Mouse (Mus musculus) forebrain, embryonic 15.5 days (tissue): ENCODE measurements at regions not wholly inside any gene's neighbourhood (a gene's known extent, or its start where the extent isn't known, plus 50 kb on each side); places are given as distances from the start of the nearest gene placed in this dataset.
A peak's percentile ranks its signal among the peaks of the same experiment; 100 is the strongest.

ENCODE experiments used
- ATAC-seq: fragments of 200-750 bp; cut with Nextera tagmentation; replicated peaks from 2 replicates; pipeline ENCODE4 v1.8.0; 2017; ENCODE audit warnings: mild to moderate bottlenecking, moderate TSS enrichment, moderate library complexity
- H3K27ac ChIP-seq: fragments of 300-500 bp; sonication (generic); replicated peaks from 2 replicates; pipeline ENCODE4 v1.5.1; 2015; ENCODE audit warnings: mild to moderate bottlenecking, inconsistent platforms
- H3K27me3 ChIP-seq: fragments of 300-500 bp; sonication (generic); 2 replicates; pipeline ENCODE4 v1.6.1; 2015; ENCODE audit warnings: inconsistent platforms
- H3K36me3 ChIP-seq: fragments of 300-500 bp; sonication (generic); 2 replicates; pipeline ENCODE4 v1.6.1; 2015; ENCODE audit warnings: mild to moderate bottlenecking, inconsistent platforms
- H3K4me1 ChIP-seq: fragments of 300-500 bp; sonication (generic); 2 replicates; pipeline ENCODE4 v1.6.1; 2015; ENCODE audit warnings: inconsistent platforms
- H3K4me2 ChIP-seq: fragments of 300-500 bp; sonication (generic); replicated peaks from 2 replicates; pipeline ENCODE4 v1.6.1; 2015; ENCODE audit warnings: mild to moderate bottlenecking, inconsistent platforms
- H3K4me3 ChIP-seq: fragments of 300-500 bp; sonication (generic); 2 replicates; pipeline ENCODE4 v1.5.1; 2015; ENCODE audit warnings: mild to moderate bottlenecking, inconsistent platforms
- H3K9ac ChIP-seq: fragments of 300-500 bp; sonication (generic); replicated peaks from 2 replicates; pipeline ENCODE4 v1.6.1; 2015; ENCODE audit warnings: mild to moderate bottlenecking, inconsistent platforms
- H3K9me3 ChIP-seq: fragments of 300-500 bp; sonication (generic); 2 replicates; pipeline ENCODE4 v1.6.1; 2016; ENCODE audit warnings: inconsistent platforms
- WGBS: fragments of 180-500 bp; shearing (Covaris S2); methylation state at CpG from one replicate; pipeline ENCODE4 v1.1.7; 2015; ENCODE audit warnings: mixed read lengths; 5-methylcytosine and 5-hydroxymethylcytosine counted together

DNA sequence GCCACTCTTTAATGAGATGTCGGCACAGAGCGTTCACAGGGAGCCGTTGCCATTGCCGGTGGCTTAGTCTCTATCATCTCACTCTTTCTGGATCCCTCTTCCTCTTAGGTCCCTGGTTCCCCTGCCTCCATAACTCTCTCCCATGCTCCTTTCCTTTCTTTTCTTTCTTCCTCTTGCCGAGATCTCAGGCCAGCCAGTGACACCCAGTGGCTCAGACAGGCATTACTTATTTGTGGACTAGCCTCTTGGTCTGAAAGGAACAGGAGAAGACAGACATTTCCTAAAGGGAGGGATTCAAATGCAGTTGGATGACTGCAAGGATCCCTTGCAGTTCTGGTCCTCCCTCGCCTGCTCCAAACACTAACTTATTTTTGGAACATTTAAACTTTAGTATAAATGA, 180.5 kb upstream of the Ado start:
- 63% methylated on average over 6 of the region's 6 CpGs for WGBS
- Histone ChIP-seq H3K4me1 (no peaks in the 10 kb centered on the region), H3K4me2 (no peak overlapping the region), H3K4me3 (no peak overlapping the region), H3K27ac (no peak overlapping the region), H3K9me3 (no peaks in the 10 kb centered on the region), H3K36me3 (no peaks in the 10 kb centered on the region), H3K27me3 (0 out of 2 replicates have a peak, but pooled peaks cover 3% of the 10 kb centered on the region), H3K9ac (no peak overlapping the region)
- 0 out of 2 replicates have a peak, but pooled peaks have one; percentile 32 for ATAC-seq

DNA sequence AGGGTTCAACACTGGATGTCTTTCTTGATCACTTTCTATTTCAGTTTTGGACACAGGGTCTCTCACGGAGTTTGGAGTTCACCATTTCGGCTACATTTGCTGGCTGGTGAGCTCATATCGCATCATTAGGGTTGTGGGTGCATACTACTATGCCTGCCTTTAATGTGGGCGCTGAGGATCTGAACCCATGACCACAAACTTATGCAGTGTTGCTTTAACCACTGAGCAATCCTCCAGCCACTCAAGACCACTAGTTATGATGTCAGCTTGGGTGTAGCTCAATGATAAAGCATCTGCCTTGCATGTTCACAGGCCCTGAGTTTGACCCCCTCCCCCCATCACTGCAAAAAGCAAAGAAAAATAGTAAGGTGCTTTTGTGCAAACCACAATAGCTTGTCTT, 178.8 kb upstream of the Ado start:
- no peaks in the 10 kb centered on the region for H3K36me3 ChIP-seq
- WGBS, result 92% methylated on average over 4 of the region's 4 CpGs
- no peak overlapping the region for H3K9ac ChIP-seq
- ATAC-seq, result no peak
- no peaks in the 10 kb centered on the region for H3K4me1 ChIP-seq
- H3K27ac ChIP-seq, result no peak overlapping the region
- H3K4me3 ChIP-seq, result no peak overlapping the region
- H3K27me3 ChIP-seq, result 0 out of 2 replicates have a peak, but pooled peaks cover 5% of the 10 kb centered on the region
- H3K9me3 ChIP-seq, result no peaks in the 10 kb centered on the region
- no peak overlapping the region for H3K4me2 ChIP-seq

- no peak overlapping the region for H3K27ac ChIP-seq
- ATAC-seq, result no peak
- H3K36me3 ChIP-seq, result no peaks in the 10 kb centered on the region
- no peaks in the 10 kb centered on the region for H3K9me3 ChIP-seq
- no peak overlapping the region for H3K4me3 ChIP-seq
- no peak overlapping the region for H3K4me2 ChIP-seq
- H3K27me3 ChIP-seq, result 0 out of 2 replicates have a peak, but pooled peaks cover 5% of the 10 kb centered on the region
- H3K4me1 ChIP-seq, result no peaks in the 10 kb centered on the region
- 92% methylated on average over 6 of the region's 6 CpGs for WGBS
- H3K9ac ChIP-seq, result no peak overlapping the region
These were observed 178.0 kb upstream of the Ado start for GRCm38 (mm10) chr10:67726796-67727195.

DNA sequence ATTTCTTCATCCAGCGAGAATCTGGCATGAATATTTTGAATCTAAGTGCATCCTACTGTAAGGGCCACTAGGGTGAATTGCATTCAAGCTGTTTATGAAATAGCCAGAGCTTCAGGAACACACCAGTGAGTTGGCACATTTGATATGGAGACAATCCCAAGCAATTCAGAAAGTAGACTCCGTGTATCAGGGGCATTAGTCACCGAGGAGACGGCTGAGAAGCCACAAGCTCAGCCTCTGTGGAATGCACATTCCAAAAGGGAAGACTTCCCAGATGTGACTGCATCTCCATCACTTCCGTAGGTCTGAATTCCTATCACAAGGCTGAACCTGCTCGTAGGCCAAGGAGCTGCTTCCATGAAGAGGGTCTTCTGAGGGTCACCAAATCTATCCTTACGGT, 177.6 kb upstream of the Ado start:
- no peak for ATAC-seq
- Histone ChIP-seq H3K4me2 (no peak overlapping the region), H3K4me1 (no peaks in the 10 kb centered on the region), H3K36me3 (no peaks in the 10 kb centered on the region), H3K27ac (no peak overlapping the region), H3K4me3 (no peak overlapping the region), H3K27me3 (0 out of 2 replicates have a peak, but pooled peaks cover 5% of the 10 kb centered on the region), H3K9ac (no peak overlapping the region), H3K9me3 (no peaks in the 10 kb centered on the region)
- 83% methylated on average over 7 of the region's 7 CpGs for WGBS

DNA sequence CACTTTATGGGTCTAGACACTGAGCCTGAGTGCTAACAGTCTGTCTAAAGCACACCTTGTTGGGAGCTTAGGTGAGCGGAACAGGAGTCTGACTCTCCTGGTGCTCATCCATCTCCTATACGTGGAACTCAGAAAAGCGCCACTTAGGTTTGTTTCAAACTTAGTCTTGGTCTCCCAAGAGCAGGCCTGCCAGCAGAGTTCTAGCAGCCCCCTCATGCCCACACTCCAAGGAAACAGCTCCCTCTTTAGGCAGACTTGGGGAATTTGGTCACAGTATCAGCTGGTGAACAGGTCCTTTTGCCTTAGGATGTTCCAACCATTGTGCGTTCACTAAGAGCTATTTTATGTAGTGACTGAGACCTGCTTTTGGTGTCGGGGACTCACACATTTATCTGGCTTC, 173.0 kb upstream of the Ado start:
- H3K4me3 ChIP-seq, result no peak overlapping the region
- H3K27me3 ChIP-seq, result 0 out of 2 replicates have a peak, but pooled peaks cover 3% of the 10 kb centered on the region
- no peaks in the 10 kb centered on the region for H3K4me1 ChIP-seq
- H3K36me3 ChIP-seq, result no peaks in the 10 kb centered on the region
- H3K4me2 ChIP-seq, result no peak overlapping the region
- WGBS, result 53% methylated on average over 5 of the region's 5 CpGs
- H3K9me3 ChIP-seq, result no peaks in the 10 kb centered on the region
- peak; percentile 35; the same call in 1 of the 2 replicates for ATAC-seq
- H3K27ac ChIP-seq, result no peak overlapping the region
- H3K9ac ChIP-seq, result no peak overlapping the region

GRCm38 (mm10) chr10:67717506-67717905, 168.8 kb upstream of the Ado start:
- Histone ChIP-seq H3K9ac (no peak overlapping the region), H3K4me2 (no peak overlapping the region), H3K4me1 (no peaks in the 10 kb centered on the region), H3K27ac (no peak overlapping the region), H3K27me3 (no peaks in the 10 kb centered on the region), H3K9me3 (no peaks in the 10 kb centered on the region), H3K4me3 (no peak overlapping the region), H3K36me3 (no peaks in the 10 kb centered on the region)
- WGBS, result 95% methylated on average over 7 of the region's 7 CpGs
- ATAC-seq, result no peak

DNA sequence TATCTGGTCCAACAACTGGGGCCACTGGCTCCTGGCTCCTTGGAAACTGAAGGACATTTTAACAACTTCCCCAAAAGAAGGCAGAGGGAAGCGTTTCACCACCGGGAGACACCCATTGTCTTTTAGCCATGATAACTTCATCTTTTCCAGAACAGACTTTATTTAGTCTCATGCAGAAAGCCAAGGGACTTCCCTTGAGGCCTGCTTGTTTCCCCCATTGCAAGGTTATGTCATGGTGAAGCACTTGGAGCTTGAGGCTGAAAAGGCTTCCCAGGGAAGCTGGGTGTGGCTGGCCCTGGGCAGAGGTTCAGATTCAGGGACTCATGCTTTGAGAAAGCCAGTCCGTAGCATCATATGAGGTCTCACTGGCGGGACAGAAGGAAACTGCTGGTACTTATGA, 166.3 kb upstream of the Ado start:
- Histone ChIP-seq H3K36me3 (no peaks in the 10 kb centered on the region), H3K27ac (no peak overlapping the region), H3K4me1 (no peaks in the 10 kb centered on the region), H3K27me3 (no peaks in the 10 kb centered on the region), H3K4me3 (no peak overlapping the region), H3K4me2 (no peak overlapping the region), H3K9ac (no peak overlapping the region), H3K9me3 (no peaks in the 10 kb centered on the region)
- ATAC-seq, result no peak
- 90% methylated on average over 4 of the region's 4 CpGs for WGBS

DNA sequence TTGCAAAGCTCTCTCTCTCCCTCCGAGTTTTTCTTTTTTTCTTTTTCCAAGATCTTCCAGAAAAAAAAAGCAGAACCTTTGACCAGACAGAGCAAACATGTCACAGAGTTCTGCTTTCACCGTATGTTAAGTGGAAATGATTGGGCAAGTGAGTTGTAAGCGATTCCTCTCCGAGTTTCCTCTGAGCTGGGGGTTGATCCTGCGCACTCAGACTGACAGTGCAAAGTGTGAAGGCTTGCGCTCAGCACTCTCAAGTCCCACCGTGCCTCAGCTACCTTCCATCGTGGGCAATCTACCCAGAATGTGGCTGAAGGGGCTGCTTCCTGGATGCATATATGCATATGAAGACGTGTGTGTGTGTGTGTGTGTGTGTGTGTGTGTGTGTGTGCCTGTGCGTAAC, 164.3 kb upstream of the Ado start:
- H3K9me3 ChIP-seq, result no peaks in the 10 kb centered on the region
- no peak overlapping the region for H3K27ac ChIP-seq
- H3K4me1 ChIP-seq, result no peaks in the 10 kb centered on the region
- H3K4me2 ChIP-seq, result no peak overlapping the region
- WGBS, result 90% methylated on average over 10 of the region's 10 CpGs
- ATAC-seq, result no peak
- H3K9ac ChIP-seq, result no peak overlapping the region
- no peaks in the 10 kb centered on the region for H3K36me3 ChIP-seq
- H3K27me3 ChIP-seq, result no peaks in the 10 kb centered on the region
- H3K4me3 ChIP-seq, result no peak overlapping the region

GRCm38 (mm10) chr10:67712665-67713064, 163.9 kb upstream of the Ado start:
- no peak for ATAC-seq

DNA sequence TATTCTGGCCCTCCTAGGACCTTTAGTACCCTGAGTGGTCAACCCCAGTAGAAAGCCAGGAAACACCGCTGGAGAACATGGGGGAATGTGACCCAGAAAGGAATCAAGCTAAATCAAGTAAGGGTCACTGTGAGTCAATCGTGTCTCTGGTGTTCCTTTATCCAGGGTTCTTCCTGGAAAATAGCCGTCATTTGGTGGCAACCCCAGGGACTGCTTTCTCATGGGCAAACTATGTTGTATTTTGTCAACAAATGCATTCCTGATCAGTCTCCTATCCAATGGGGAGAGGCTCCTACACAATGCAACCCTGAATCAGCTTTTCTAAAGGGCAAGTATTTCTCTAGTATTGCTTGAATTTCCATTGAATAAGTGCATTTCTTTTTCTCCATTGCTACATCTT, 163.2 kb upstream of the Ado start:
- Histone ChIP-seq H3K4me1 (no peaks in the 10 kb centered on the region), H3K36me3 (no peaks in the 10 kb centered on the region), H3K9ac (no peak overlapping the region), H3K27ac (no peak overlapping the region), H3K4me2 (no peak overlapping the region), H3K4me3 (no peak overlapping the region), H3K9me3 (no peaks in the 10 kb centered on the region), H3K27me3 (no peaks in the 10 kb centered on the region)
- 94% methylated on average over 3 of the region's 3 CpGs for WGBS
- no peak for ATAC-seq

More at GRCm38 (mm10) chr10:67712665-67713064, 163.9 kb upstream of the Ado start:
- Histone ChIP-seq H3K4me3 (no peak overlapping the region), H3K9me3 (no peaks in the 10 kb centered on the region), H3K9ac (no peak overlapping the region), H3K4me2 (no peak overlapping the region), H3K27me3 (no peaks in the 10 kb centered on the region), H3K27ac (no peak overlapping the region), H3K4me1 (no peaks in the 10 kb centered on the region), H3K36me3 (no peaks in the 10 kb centered on the region)
- 74% methylated on average over 6 of the region's 6 CpGs for WGBS

- no peaks in the 10 kb centered on the region for H3K27me3 ChIP-seq
These were observed 157.7 kb upstream of the Ado start for GRCm38 (mm10) chr10:67706436-67706835.

DNA sequence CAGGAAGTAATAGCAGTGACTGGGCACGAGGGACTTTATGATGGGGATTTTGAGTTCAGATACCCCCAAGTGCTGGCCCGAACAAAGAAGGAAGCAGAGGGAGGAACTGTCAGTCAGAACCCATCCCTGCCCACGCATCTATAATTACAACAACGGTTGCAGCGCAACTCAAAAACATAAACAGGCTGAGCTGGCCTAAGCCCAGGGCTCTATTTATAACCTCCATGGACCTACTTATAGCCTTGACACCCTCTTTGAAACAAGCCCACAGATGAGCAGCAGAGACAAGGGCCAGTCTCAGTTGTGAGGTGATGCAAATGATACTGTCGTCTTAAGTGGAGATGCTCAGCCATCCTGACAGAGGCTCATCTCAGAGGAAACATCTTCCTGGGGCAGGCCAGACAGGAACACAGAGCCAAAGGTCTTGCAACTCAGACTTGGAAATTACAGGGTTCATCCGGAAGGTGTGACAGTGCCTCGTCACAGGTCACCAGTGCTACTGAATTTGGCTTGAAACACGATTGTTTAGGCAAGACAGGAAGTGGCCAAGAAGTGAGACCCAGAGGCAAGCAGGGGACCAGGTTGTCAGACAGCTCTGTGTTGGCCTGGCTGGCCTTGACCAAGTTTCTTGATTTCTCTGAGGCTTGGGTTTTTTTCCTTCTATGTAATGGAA, 154.2 kb upstream of the Ado start:
- H3K36me3 ChIP-seq, result no peaks in the 10 kb centered on the region
- no peak for ATAC-seq
- H3K4me1 ChIP-seq, result no peaks in the 10 kb centered on the region
- H3K4me2 ChIP-seq, result no peak overlapping the region
- H3K9ac ChIP-seq, result no peak overlapping the region
- WGBS, result 78% methylated on average over 9 of the region's 9 CpGs
- H3K27ac ChIP-seq, result no peak overlapping the region
- H3K4me3 ChIP-seq, result no peak overlapping the region
- no peaks in the 10 kb centered on the region for H3K27me3 ChIP-seq
- no peaks in the 10 kb centered on the region for H3K9me3 ChIP-seq

More at GRCm38 (mm10) chr10:67706436-67706835, 157.7 kb upstream of the Ado start:
- no peak for ATAC-seq
- WGBS, result 72% methylated on average over 7 of the region's 7 CpGs
- Histone ChIP-seq H3K36me3 (no peaks in the 10 kb centered on the region), H3K27ac (no peak overlapping the region), H3K4me1 (no peaks in the 10 kb centered on the region), H3K9ac (no peak overlapping the region), H3K4me3 (no peak overlapping the region), H3K4me2 (no peak overlapping the region), H3K9me3 (no peaks in the 10 kb centered on the region)
